Mouse (Mus musculus): ENCODE measurements around the gene Gm14214. TPM values are rescaled to one million over a fixed set of nuclear protein-coding genes. Genes with fewer than 3 reads are reported as not detected.

Gene Gm14214
- polyA plus RNA-seq, 1 experiment from 2014 or later = not detected

- Histone ChIP-seq H3K9ac (ENCODE audit: low read length) (no peak overlapping the region), H3K4me1 (replicated peaks; ENCODE audit: control insufficient read depth, insufficient read depth) (no peaks in the 10 kb centered on the region), H3K4me2 (replicated peaks; ENCODE audit: low read depth) (no peak overlapping the region), H3K9me3 (ENCODE audit: control insufficient read depth, low read length) (no peaks in the 10 kb centered on the region), H3K36me3 (ENCODE audit: control insufficient read depth, insufficient read depth, low read length) (no peaks in the 10 kb centered on the region), H3K27me3 (ENCODE audit: control insufficient read depth, insufficient read depth, low read length) (no peaks in the 10 kb centered on the region), H3K27ac (replicated peaks) (no peak overlapping the region), H3K4me3 (ENCODE audit: low read depth, low read length) (no peak overlapping the region)
- no peak for DNase-seq (ENCODE audit: low spot score)
- no peak for TF ChIP-seq CTCF (IDR thresholded peaks at IDR 0.05; ENCODE audit: low read depth)
- no peak for TF ChIP-seq EP300 (optimal IDR thresholded peaks at IDR 0.05)
- ATAC-seq (ENCODE audit: low FRiP score, low TSS enrichment) = no peak
- WGBS = 69% methylated on average over 4 of the region's 4 CpGs
Measured at GRCm38 (mm10) chr2:154743915-154744314, 25.9 kb downstream of the Gm14214 start.

- no peak overlapping the region for H3K27ac ChIP-seq (replicated peaks)
- 65% methylated on average over 10 of the region's 10 CpGs for WGBS
- DNase-seq (ENCODE audit: low spot score) = no peak
- H3K36me3 ChIP-seq (ENCODE audit: control insufficient read depth, insufficient read depth, low read length) = no peaks in the 10 kb centered on the region
- no peaks in the 10 kb centered on the region for H3K4me1 ChIP-seq (replicated peaks; ENCODE audit: control insufficient read depth, insufficient read depth)
- no peaks in the 10 kb centered on the region for H3K9me3 ChIP-seq (ENCODE audit: control insufficient read depth, low read length)
- H3K9ac ChIP-seq (ENCODE audit: low read length) = no peak overlapping the region
- no peak for TF ChIP-seq CTCF (IDR thresholded peaks at IDR 0.05; ENCODE audit: low read depth)
- TF ChIP-seq EP300 (optimal IDR thresholded peaks at IDR 0.05) = no peak
- no peak for ATAC-seq (ENCODE audit: low FRiP score, low TSS enrichment)
- H3K27me3 ChIP-seq (ENCODE audit: control insufficient read depth, insufficient read depth, low read length) = no peaks in the 10 kb centered on the region
- H3K4me2 ChIP-seq (replicated peaks; ENCODE audit: low read depth) = no peak overlapping the region
- no peak overlapping the region for H3K4me3 ChIP-seq (ENCODE audit: low read depth, low read length)
Measured at GRCm38 (mm10) chr2:154742911-154743819, 26.7 kb downstream of the Gm14214 start.

- WGBS = 79% methylated on average over 5 of the region's 5 CpGs
- no peak overlapping the region for H3K9ac ChIP-seq (ENCODE audit: low read length)
- H3K4me3 ChIP-seq (ENCODE audit: low read depth, low read length) = no peak overlapping the region
Measured at GRCm38 (mm10) chr2:154738621-154739020, 31.2 kb downstream of the Gm14214 start.

GRCm38 (mm10) chr2:154735986-154736385, 33.8 kb downstream of the Gm14214 start:
- Histone ChIP-seq H3K9ac (ENCODE audit: low read length) (no peak overlapping the region), H3K4me3 (ENCODE audit: low read depth, low read length) (no peak overlapping the region), H3K9me3 (ENCODE audit: control insufficient read depth, low read length) (no peaks in the 10 kb centered on the region), H3K27me3 (ENCODE audit: control insufficient read depth, insufficient read depth, low read length) (no peaks in the 10 kb centered on the region), H3K4me1 (replicated peaks; ENCODE audit: control insufficient read depth, insufficient read depth) (no peaks in the 10 kb centered on the region), H3K27ac (replicated peaks) (no peak overlapping the region), H3K36me3 (ENCODE audit: control insufficient read depth, insufficient read depth, low read length) (no peaks in the 10 kb centered on the region), H3K4me2 (replicated peaks; ENCODE audit: low read depth) (no peak overlapping the region)
- 65% methylated on average over 7 of the region's 7 CpGs for WGBS
- TF ChIP-seq EP300 (optimal IDR thresholded peaks at IDR 0.05) (no peak), CTCF (IDR thresholded peaks at IDR 0.05; ENCODE audit: low read depth) (no peak)
- ATAC-seq (ENCODE audit: low FRiP score, low TSS enrichment) = peak; percentile 54; the same call in 1 of the 2 replicates
- DNase-seq (ENCODE audit: low spot score) = no peak

More at GRCm38 (mm10) chr2:154738621-154739020, 31.2 kb downstream of the Gm14214 start:
- Histone ChIP-seq H3K36me3 (ENCODE audit: control insufficient read depth, insufficient read depth, low read length) (no peaks in the 10 kb centered on the region), H3K4me1 (replicated peaks; ENCODE audit: control insufficient read depth, insufficient read depth) (no peaks in the 10 kb centered on the region), H3K4me2 (replicated peaks; ENCODE audit: low read depth) (no peak overlapping the region), H3K9me3 (ENCODE audit: control insufficient read depth, low read length) (no peaks in the 10 kb centered on the region), H3K27ac (replicated peaks) (no peak overlapping the region), H3K27me3 (ENCODE audit: control insufficient read depth, insufficient read depth, low read length) (no peaks in the 10 kb centered on the region)
- TF ChIP-seq EP300 (optimal IDR thresholded peaks at IDR 0.05) (no peak), CTCF (IDR thresholded peaks at IDR 0.05; ENCODE audit: low read depth) (no peak)
- DNase-seq (ENCODE audit: low spot score) (no peak), ATAC-seq (ENCODE audit: low FRiP score, low TSS enrichment) (no peak)

GRCm38 (mm10) chr2:154735416-154735815, 34.4 kb downstream of the Gm14214 start:
- Histone ChIP-seq H3K4me2 (replicated peaks; ENCODE audit: low read depth) (no peak overlapping the region), H3K9ac (ENCODE audit: low read length) (no peak overlapping the region), H3K9me3 (ENCODE audit: control insufficient read depth, low read length) (no peaks in the 10 kb centered on the region), H3K27ac (replicated peaks) (no peak overlapping the region), H3K27me3 (ENCODE audit: control insufficient read depth, insufficient read depth, low read length) (no peaks in the 10 kb centered on the region), H3K4me3 (ENCODE audit: low read depth, low read length) (no peak overlapping the region), H3K36me3 (ENCODE audit: control insufficient read depth, insufficient read depth, low read length) (no peaks in the 10 kb centered on the region), H3K4me1 (replicated peaks; ENCODE audit: control insufficient read depth, insufficient read depth) (no peaks in the 10 kb centered on the region)
- 58% methylated on average over 7 of the region's 7 CpGs for WGBS
- no peak for DNase-seq (ENCODE audit: low spot score)
- ATAC-seq (ENCODE audit: low FRiP score, low TSS enrichment) = no peak
- no peak for TF ChIP-seq EP300 (optimal IDR thresholded peaks at IDR 0.05)
- no peak for TF ChIP-seq CTCF (IDR thresholded peaks at IDR 0.05; ENCODE audit: low read depth)

GRCm38 (mm10) chr2:154734977-154735376, 34.9 kb downstream of the Gm14214 start:
- WGBS = 71% methylated on average over 9 of the region's 9 CpGs
- H3K4me3 ChIP-seq (ENCODE audit: low read depth, low read length) = no peak overlapping the region
- H3K36me3 ChIP-seq (ENCODE audit: control insufficient read depth, insufficient read depth, low read length) = no peaks in the 10 kb centered on the region
- no peak overlapping the region for H3K27ac ChIP-seq (replicated peaks)
- no peaks in the 10 kb centered on the region for H3K4me1 ChIP-seq (replicated peaks; ENCODE audit: control insufficient read depth, insufficient read depth)
- no peaks in the 10 kb centered on the region for H3K9me3 ChIP-seq (ENCODE audit: control insufficient read depth, low read length)
- TF ChIP-seq CTCF (IDR thresholded peaks at IDR 0.05; ENCODE audit: low read depth) (no peak), EP300 (optimal IDR thresholded peaks at IDR 0.05) (no peak)
- H3K27me3 ChIP-seq (ENCODE audit: control insufficient read depth, insufficient read depth, low read length) = no peaks in the 10 kb centered on the region
- DNase-seq (ENCODE audit: low spot score) (no peak), ATAC-seq (ENCODE audit: low FRiP score, low TSS enrichment) (no peak)
- no peak overlapping the region for H3K9ac ChIP-seq (ENCODE audit: low read length)
- no peak overlapping the region for H3K4me2 ChIP-seq (replicated peaks; ENCODE audit: low read depth)

All from stomach, postnatal 0 days (tissue).